12 mouse cellular contexts compared by ENCODE assay signal in the genomic region with DNA sequence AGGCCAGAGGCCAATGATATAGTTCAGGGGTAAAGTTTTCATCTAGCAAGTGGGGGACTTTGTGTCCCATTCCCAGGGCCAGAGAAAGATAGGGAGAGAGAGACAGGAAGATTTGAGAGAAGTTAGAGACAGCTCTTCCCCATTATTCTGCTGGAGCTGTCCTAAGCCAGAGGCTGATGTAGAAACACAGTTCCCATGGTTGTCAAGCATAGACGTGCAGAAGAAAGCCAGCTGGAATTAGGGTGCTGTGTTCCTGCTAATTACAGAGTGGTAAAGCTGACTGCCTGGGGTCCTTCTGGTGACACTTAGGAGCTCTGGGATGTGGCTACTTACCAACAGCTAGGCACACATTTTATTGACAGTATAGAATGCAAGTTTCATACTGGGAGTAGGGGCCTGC. TPM values are rescaled to one million over a fixed set of nuclear protein-coding genes. Genes with fewer than 3 reads are reported as not detected.
DNase-seq lines count a peak whose midpoint lies in the region; ATAC-seq and TF ChIP-seq lines count a peak whose summit lies in the region.
"Had no signal": no experiment of that assay in that cellular context is flagged by ENCODE, and none has a peak within 500 bp of the region (broad histone marks: within the 10 kb centered on the region; RNA-seq: fewer than 3 reads in every experiment).

No protein-coding gene starts in this region.

- TF ChIP-seq CTCF in spleen, adult 2 months (IDR thresholded peaks at IDR 0.05; ENCODE audit: extremely low read depth, insufficient read depth, insufficient read length, insufficient replicate concordance) = no peak

- H3K36me3 ChIP-seq in hindbrain, embryonic 11.5 days (ENCODE audit: control insufficient read depth, insufficient read depth, low read length) = no peaks in the 10 kb centered on the region
- no peaks in the 10 kb centered on the region for H3K36me3 ChIP-seq in hindbrain, embryonic 14.5 days (replicated peaks; ENCODE audit: control insufficient read depth, insufficient read depth)
- H3K36me3 ChIP-seq in spleen, adult 2 months (ENCODE audit: control insufficient read depth, insufficient read depth, low read length) = no peaks in the 10 kb centered on the region
- no peaks in the 10 kb centered on the region for H3K36me3 ChIP-seq in limb, embryonic 10.5 days
- H3K36me3 ChIP-seq in midbrain, embryonic 13.5 days = peaks cover 9% of the 10 kb centered on the region

- ATAC-seq in hindbrain, embryonic 11.5 days (ENCODE audit: low FRiP score) = no peak
- ATAC-seq in hindbrain, embryonic 14.5 days (ENCODE audit: low FRiP score) = no peak
- ATAC-seq in midbrain, embryonic 13.5 days = no peak

- no peak for TF ChIP-seq POLR2A in spleen, adult 2 months (IDR thresholded peaks at IDR 0.05; ENCODE audit: low read depth, low read length)

- H3K4me1 ChIP-seq in hindbrain, embryonic 11.5 days (replicated peaks; ENCODE audit: control insufficient read depth, insufficient read depth, low read length) = peaks cover 32% of the 10 kb centered on the region
- peaks cover 30% of the 10 kb centered on the region for H3K4me1 ChIP-seq in hindbrain, embryonic 14.5 days (replicated peaks; ENCODE audit: control insufficient read depth, insufficient read depth, low read length)
- H3K4me1 ChIP-seq in spleen, adult 2 months (ENCODE audit: control insufficient read depth, insufficient read depth, insufficient read length) = peaks cover 39% of the 10 kb centered on the region
- H3K4me1 ChIP-seq in limb, embryonic 10.5 days = peaks cover 72% of the 10 kb centered on the region
- peaks cover 72% of the 10 kb centered on the region for H3K4me1 ChIP-seq in midbrain, embryonic 13.5 days (replicated peaks)

- no peak overlapping the region for H3K4me3 ChIP-seq in hindbrain, embryonic 11.5 days (ENCODE audit: low read depth, low read length)
- no peak overlapping the region for H3K4me3 ChIP-seq in hindbrain, embryonic 14.5 days (replicated peaks; ENCODE audit: low read length)
- no peak overlapping the region for H3K4me3 ChIP-seq in spleen, adult 2 months (ENCODE audit: extremely low read depth, insufficient read depth, insufficient read length)
- H3K4me3 ChIP-seq in limb, embryonic 10.5 days = no peak overlapping the region
- no peak overlapping the region for H3K4me3 ChIP-seq in midbrain, embryonic 13.5 days (replicated peaks)

- H3K27ac ChIP-seq in hindbrain, embryonic 11.5 days (ENCODE audit: low read depth, low read length) = peak overlapping the region; percentile 51
- no peak overlapping the region for H3K27ac ChIP-seq in hindbrain, embryonic 14.5 days
- H3K27ac ChIP-seq in spleen, adult 2 months (ENCODE audit: insufficient read depth, low read length) = peak overlapping the region; percentile 59
- peak overlapping the region; percentile 59 for H3K27ac ChIP-seq in limb, embryonic 10.5 days
- no peak overlapping the region for H3K27ac ChIP-seq in midbrain, embryonic 13.5 days

- no peaks in the 10 kb centered on the region for H3K9me3 ChIP-seq in hindbrain, embryonic 11.5 days (ENCODE audit: control insufficient read depth, low read length)
- no peaks in the 10 kb centered on the region for H3K9me3 ChIP-seq in hindbrain, embryonic 14.5 days (ENCODE audit: control insufficient read depth, low read length)
- no peaks in the 10 kb centered on the region for H3K9me3 ChIP-seq in limb, embryonic 10.5 days (replicated peaks)
- no peaks in the 10 kb centered on the region for H3K9me3 ChIP-seq in midbrain, embryonic 13.5 days

- H3K4me2 ChIP-seq in hindbrain, embryonic 11.5 days (replicated peaks; ENCODE audit: low read depth, low read length) = no peak overlapping the region
- H3K4me2 ChIP-seq in hindbrain, embryonic 14.5 days (replicated peaks) = no peak overlapping the region
- no peak overlapping the region for H3K4me2 ChIP-seq in midbrain, embryonic 13.5 days (replicated peaks)

- H3K9ac ChIP-seq in hindbrain, embryonic 11.5 days (ENCODE audit: low read depth, low read length) = no peak overlapping the region
- H3K9ac ChIP-seq in hindbrain, embryonic 14.5 days = no peak overlapping the region
- H3K9ac ChIP-seq in midbrain, embryonic 13.5 days (replicated peaks) = no peak overlapping the region

- WGBS in hindbrain, embryonic 11.5 days = 33% methylated on average over 1 of the region's 1 CpGs
- 15% methylated on average over 1 of the region's 1 CpGs for WGBS in hindbrain, embryonic 14.5 days
- WGBS in spleen, adult 2 months = 81% methylated on average over 1 of the region's 1 CpGs
- 16% methylated on average over 1 of the region's 1 CpGs for WGBS in limb, embryonic 10.5 days
- WGBS in midbrain, embryonic 13.5 days = 47% methylated on average over 1 of the region's 1 CpGs

- no peaks in the 10 kb centered on the region for H3K27me3 ChIP-seq in hindbrain, embryonic 11.5 days (ENCODE audit: control insufficient read depth, insufficient read depth, low read length)
- no peaks in the 10 kb centered on the region for H3K27me3 ChIP-seq in hindbrain, embryonic 14.5 days (ENCODE audit: control insufficient read depth, insufficient read depth, low read length)
- no peaks in the 10 kb centered on the region for H3K27me3 ChIP-seq in spleen, adult 2 months (ENCODE audit: control insufficient read depth, insufficient read depth, low read length)
- no peaks in the 10 kb centered on the region for H3K27me3 ChIP-seq in limb, embryonic 10.5 days (ENCODE audit: low read depth, poor library complexity, severe bottlenecking)
- H3K27me3 ChIP-seq in midbrain, embryonic 13.5 days = no peaks in the 10 kb centered on the region
- H3K27me3 ChIP-seq: CH12.LX had no signal

- no peak for DNase-seq in hindbrain, embryonic 11.5 days (ENCODE audit: low spot score)
- DNase-seq in hindbrain, embryonic 14.5 days (ENCODE audit: low spot score) = no peak
- DNase-seq in spleen, adult 2 months (ENCODE audit: low read depth in 1 of 2, low spot score in 2 of 2) = no peak
- no peak for DNase-seq in spleen, adult 18-20 months
- DNase-seq in limb, embryonic 10.5 days (ENCODE audit: low spot score) = no peak
- DNase-seq in adrenal gland, adult 18-20 months (ENCODE audit: low spot score in 2 of 2) = no peak
- no peak for DNase-seq in c-Kit-positive CD71-positive TER-119-positive erythroid progenitor cells, embryonic 14.5 days (ENCODE audit: low spot score)
- DNase-seq: cerebellum, postnatal 25 days; retina, postnatal 1 day; thymus, adult 18-20 months had no signal

RNA-seq across cellular contexts. Expression of a gene that starts 37.4 kb away (rescaled TPM):
- polyA plus RNA-seq in hindbrain, embryonic 11.5 days (2014; fragmentation: Nextera tagmentation; extraction: Ambion mirVana) = 64.5 and 68.6 TPM in 2 replicates
- 42.0 and 43.8 TPM in 2 replicates for polyA plus RNA-seq in hindbrain, embryonic 14.5 days (2014; fragmentation: Nextera tagmentation; extraction: Ambion mirVana)
- 20.2 and 20.9 TPM in 2 replicates for polyA plus RNA-seq in spleen, adult 2 months (2012; rRNA removed)
- polyA plus RNA-seq in limb, embryonic 10.5 days (2016; fragmentation: Nextera tagmentation; extraction: Ambion mirVana) = 111 and 130 TPM in 2 replicates
- total RNA-seq in adrenal gland, adult 18-20 months (2021) = 100 to 1,000 TPM in 1 of 2 experiments, 10 to 100 TPM in 1; 70.0 to 160 TPM
- polyA plus RNA-seq in midbrain, embryonic 13.5 days (2015; fragmentation: Nextera tagmentation; extraction: Ambion mirVana) = 80.0 and 82.7 TPM in 2 replicates

Comparison
In these comparisons a context has a peak if more than half of its experiments do, and no peak if none do; other contexts are left out.
1. H3K27ac ChIP-seq: peak in hindbrain, embryonic 11.5 days (single experiment), spleen, adult 2 months (single experiment) and limb, embryonic 10.5 days (single experiment); none in hindbrain, embryonic 14.5 days (single experiment) and midbrain, embryonic 13.5 days (single experiment).